Mouse (Mus musculus) midbrain, embryonic 14.5 days (tissue): Measurements from ENCODE around the gene Gnb1l. TPM values are rescaled to one million over a fixed set of nuclear protein-coding genes. Genes with fewer than 3 reads are reported as not detected.

ENCODE experiments used
- ATAC-seq: fragments of 200-750 bp; cut with Nextera tagmentation; 2 replicates; pipeline ENCODE4 v1.8.0; 2017; ENCODE audit warnings: moderate number of reproducible peaks, moderate library complexity; ENCODE audit not compliant: low FRiP score, low TSS enrichment
- DNase-seq: peaks from one replicate; pipeline ENCODE4 v3.0.0-alpha.2; 2015
- H3K27ac ChIP-seq: fragments of 300-500 bp; sonication (generic); replicated peaks from 2 replicates; pipeline ENCODE4 v1.5.1; 2014; ENCODE audit warnings: mild to moderate bottlenecking, low read depth, low read length, moderate library complexity
- H3K27me3 ChIP-seq: fragments of 300-500 bp; sonication (generic); 2 replicates; pipeline ENCODE4 v1.6.1; 2014; ENCODE audit warnings: low read length, control low read depth, mixed read lengths; ENCODE audit not compliant: control insufficient read depth, insufficient read depth
- H3K36me3 ChIP-seq: fragments of 300-500 bp; sonication (generic); 2 replicates; pipeline ENCODE4 v1.6.1; 2014; ENCODE audit warnings: low read length, control low read depth; ENCODE audit not compliant: control insufficient read depth, insufficient read depth
- H3K4me1 ChIP-seq: fragments of 300-500 bp; sonication (generic); 2 replicates; pipeline ENCODE4 v1.6.1; 2014; ENCODE audit warnings: mild to moderate bottlenecking, antibody characterized with exemption, low read length, control low read depth; ENCODE audit not compliant: control insufficient read depth, insufficient read depth
- H3K4me2 ChIP-seq: fragments of 300-500 bp; sonication (generic); 2 replicates; pipeline ENCODE4 v1.6.1; 2014; ENCODE audit warnings: mild to moderate bottlenecking, low read length, moderate library complexity
- H3K4me3 ChIP-seq: fragments of 300-500 bp; sonication (generic); replicated peaks from 2 replicates; pipeline ENCODE4 v1.5.1; 2014; ENCODE audit warnings: low read depth, low read length
- H3K9ac ChIP-seq: fragments of 300-500 bp; sonication (generic); replicated peaks from 2 replicates; pipeline ENCODE4 v1.6.1; 2014; ENCODE audit warnings: mild to moderate bottlenecking, low read length, moderate library complexity
- H3K9me3 ChIP-seq: fragments of 300-500 bp; sonication (generic); 2 replicates; pipeline ENCODE4 v1.6.1; 2016; ENCODE audit warnings: low read length, control low read depth, mixed read lengths; ENCODE audit not compliant: control insufficient read depth
- WGBS: fragments of 180-500 bp; shearing (Covaris S2); extraction: QIAGEN DNeasy Blood & Tissue Kit; methylation state at CpG from one replicate; pipeline ENCODE4 v1.1.7; 2014; 5-methylcytosine and 5-hydroxymethylcytosine counted together
- polyA plus RNA-seq: library from polyadenylated mRNA; unstranded; fragments of >200 nt; fragmentation: Nextera tagmentation; extraction: Ambion mirVana; gene quantifications from 2 replicates; pipeline ENCODE4 v1.2.1, GENCODE M21; 2014

The Gnb1l gene
- polyA plus RNA-seq, 1 experiment from 2014 or later = 14.8 TPM

GRCm38 (mm10) chr16:18605705-18606104 lies 107.2 kb downstream of the Gnb1l start:
- H3K27me3 ChIP-seq = peaks cover 3% of the 10 kb centered on the region; the same call in 1 of the 2 replicates
- H3K4me3 ChIP-seq = no peak overlapping the region
- H3K36me3 ChIP-seq = no peaks in the 10 kb centered on the region
- no peak overlapping the region for H3K27ac ChIP-seq
- no peaks in the 10 kb centered on the region for H3K4me1 ChIP-seq
- 81% methylated on average over 5 of the region's 5 CpGs for WGBS
- no peak overlapping the region for H3K4me2 ChIP-seq
- no peaks in the 10 kb centered on the region for H3K9me3 ChIP-seq
- no peak for DNase-seq
- ATAC-seq = no peak
- no peak overlapping the region for H3K9ac ChIP-seq

GRCm38 (mm10) chr16:18608226-18608625 lies 109.7 kb downstream of the Gnb1l start:
- no peak overlapping the region for H3K4me2 ChIP-seq
- no peak overlapping the region for H3K9ac ChIP-seq
- H3K4me1 ChIP-seq = no peaks in the 10 kb centered on the region
- no peaks in the 10 kb centered on the region for H3K36me3 ChIP-seq
- H3K27ac ChIP-seq = no peak overlapping the region
- 5% methylated on average over 11 of the region's 11 CpGs for WGBS
- H3K4me3 ChIP-seq = no peak overlapping the region
- no peak for DNase-seq
- ATAC-seq = no peak
- peaks cover 3% of the 10 kb centered on the region; the same call in 1 of the 2 replicates for H3K27me3 ChIP-seq
- no peaks in the 10 kb centered on the region for H3K9me3 ChIP-seq

- WGBS = 81% methylated on average over 2 of the region's 2 CpGs
Measured at GRCm38 (mm10) chr16:18609099-18609498, 110.6 kb downstream of the Gnb1l start.

GRCm38 (mm10) chr16:18611752-18612151 lies 113.2 kb downstream of the Gnb1l start:
- Histone ChIP-seq H3K4me1 (no peaks in the 10 kb centered on the region), H3K4me3 (no peak overlapping the region), H3K4me2 (no peak overlapping the region), H3K36me3 (no peaks in the 10 kb centered on the region), H3K9ac (no peak overlapping the region), H3K27me3 (peaks cover 9% of the 10 kb centered on the region; the same call in 1 of the 2 replicates), H3K27ac (no peak overlapping the region), H3K9me3 (no peaks in the 10 kb centered on the region)
- ATAC-seq (no peak), DNase-seq (no peak)
- WGBS = 83% methylated on average over 13 of the region's 13 CpGs

More at GRCm38 (mm10) chr16:18609099-18609498, 110.6 kb downstream of the Gnb1l start:
- ATAC-seq = no peak
- Histone ChIP-seq H3K4me3 (no peak overlapping the region), H3K9me3 (no peaks in the 10 kb centered on the region), H3K4me2 (no peak overlapping the region), H3K4me1 (no peaks in the 10 kb centered on the region), H3K9ac (no peak overlapping the region), H3K27ac (no peak overlapping the region), H3K27me3 (peaks cover 3% of the 10 kb centered on the region; the same call in 1 of the 2 replicates), H3K36me3 (no peaks in the 10 kb centered on the region)
- DNase-seq = no peak

GRCm38 (mm10) chr16:18613301-18613700 lies 114.8 kb downstream of the Gnb1l start:
- H3K4me3 ChIP-seq = no peak overlapping the region

More at GRCm38 (mm10) chr16:18613301-18613700, 114.8 kb downstream of the Gnb1l start:
- Histone ChIP-seq H3K27ac (no peak overlapping the region), H3K36me3 (no peaks in the 10 kb centered on the region), H3K9me3 (no peaks in the 10 kb centered on the region), H3K27me3 (peaks cover 10% of the 10 kb centered on the region), H3K4me2 (no peak overlapping the region), H3K9ac (no peak overlapping the region), H3K4me1 (no peaks in the 10 kb centered on the region)
- ATAC-seq (no peak), DNase-seq (no peak)
- 95% methylated on average over 3 of the region's 3 CpGs for WGBS

Other genes starting within 250 kb of the Gnb1l start
- gene Ranbp1, start 250.0 kb upstream of the Gnb1l start, polyA plus RNA-seq = 451 and 457 TPM in 2 replicates
- 0.86 and 3.3 TPM in 2 replicates for gene Gm49776, start 240.4 kb upstream of the Gnb1l start, polyA plus RNA-seq
- gene Dgcr8, start 209.5 kb upstream of the Gnb1l start, polyA plus RNA-seq = 32.7 and 40.0 TPM in 2 replicates
- 70.0 TPM in 2 replicates for gene Tango2, start 150.6 kb upstream of the Gnb1l start, polyA plus RNA-seq
- gene Arvcf, start 150.5 kb upstream of the Gnb1l start, polyA plus RNA-seq = 70.2 and 70.4 TPM in 2 replicates
- 24.9 and 28.7 TPM in 2 replicates for gene Txnrd2, start 72.3 kb upstream of the Gnb1l start, polyA plus RNA-seq
- gene Comt, start 71.9 kb upstream of the Gnb1l start, polyA plus RNA-seq = 79.9 and 81.3 TPM in 2 replicates
- gene Rtl10, start 188 bp downstream of the Gnb1l start, polyA plus RNA-seq = 3.6 and 4.1 TPM in 2 replicates
- 0.27 and 0.34 TPM in 2 replicates for gene Tbx1, start 92.0 kb downstream of the Gnb1l start, polyA plus RNA-seq
- 14.7 and 14.9 TPM in 2 replicates for gene Gp1bb, start 123.7 kb downstream of the Gnb1l start, polyA plus RNA-seq
- gene Gm49601, start 127.7 kb downstream of the Gnb1l start, polyA plus RNA-seq = 9.9 and 15.2 TPM in 2 replicates
- gene Sept5, start 131.2 kb downstream of the Gnb1l start, polyA plus RNA-seq = 175 and 200 TPM in 2 replicates